Mouse (Mus musculus) ES-Bruce4 (cell line): ENCODE results near the gene Prok2.

Experiments
- CTCF ChIP-seq: IDR thresholded peaks from one replicate; pipeline ENCODE4 v1.8.1; 2011; ENCODE audit warnings: low read depth, low read length
- EP300 ChIP-seq: IDR thresholded peaks from 2 replicates; pipeline ENCODE4 v1.6.1; 2011; ENCODE audit warnings: low read depth, low read length; ENCODE audit not compliant: insufficient read depth
- POLR2A ChIP-seq: IDR thresholded peaks from one replicate; pipeline ENCODE4 v1.8.1; 2011; ENCODE audit warnings: low read length; ENCODE audit not compliant: insufficient read depth

- TF ChIP-seq POLR2A (no peak), EP300 (no peak), CTCF (no peak)
Measured at GRCm38 (mm10) chr6:99722390-99722789, 3.8 kb downstream of the Prok2 start.
